Mouse (Mus musculus) E14TG2a.4 (cell line): ENCODE measurements around the gene Padi3.

Experiments
- CTCF ChIP-seq: conservative IDR thresholded peaks from 2 replicates; pipeline ENCODE4 v1.5.1; 2014; ENCODE audit warnings: low read length
- NANOG ChIP-seq: IDR thresholded peaks from 2 replicates; pipeline ENCODE4 v1.6.1; 2014; ENCODE audit warnings: borderline replicate concordance, low read length, mixed read lengths
- POU5F1 ChIP-seq: IDR thresholded peaks from 2 replicates; pipeline ENCODE4 v1.6.1; 2014; ENCODE audit warnings: low read length, borderline replicate concordance

DNA sequence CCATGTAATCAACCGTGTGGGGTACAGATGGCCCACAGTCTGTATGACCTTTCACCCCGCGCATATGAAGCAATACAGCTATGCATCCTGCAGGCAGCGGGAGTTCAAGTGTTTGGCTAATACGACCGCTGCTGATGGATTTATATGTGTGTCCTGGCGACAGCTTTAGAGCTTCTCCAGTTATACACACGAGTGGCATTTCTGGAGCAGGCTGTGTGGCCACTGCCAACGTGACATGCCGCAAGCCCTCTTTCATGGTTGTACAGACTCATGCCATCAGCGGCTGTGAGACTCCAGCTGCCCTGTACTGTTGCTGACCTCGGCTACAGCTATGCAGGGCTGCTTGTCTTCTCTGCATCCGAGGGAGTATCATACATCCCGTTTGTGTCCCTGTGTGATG is 29.9 kb downstream of the Padi3 start:
- TF ChIP-seq CTCF = no peak
- no peak for TF ChIP-seq POU5F1
- no peak for TF ChIP-seq NANOG
